Mouse (Mus musculus) liver, embryonic 15.5 days (tissue): Measurements from ENCODE around the gene Xpo6. TPM values are rescaled to one million over a fixed set of nuclear protein-coding genes. Genes with fewer than 3 reads are reported as not detected.
A peak's percentile ranks its signal among the peaks of the same experiment; 100 is the strongest.

Source experiments
- ATAC-seq: fragments of 200-750 bp; cut with Nextera tagmentation; 2 replicates; pipeline ENCODE4 v1.8.0; 2017; ENCODE audit warnings: moderate number of reproducible peaks, mild to moderate bottlenecking, moderate library complexity; ENCODE audit not compliant: insufficient read depth
- H3K27ac ChIP-seq: fragments of 300-500 bp; sonication (generic); replicated peaks from 2 replicates; pipeline ENCODE4 v1.5.1; 2015; ENCODE audit warnings: mild to moderate bottlenecking, inconsistent platforms
- H3K27me3 ChIP-seq: fragments of 300-500 bp; sonication (generic); 2 replicates; pipeline ENCODE4 v1.6.1; 2015; ENCODE audit warnings: mild to moderate bottlenecking, inconsistent platforms
- H3K36me3 ChIP-seq: fragments of 300-500 bp; sonication (generic); replicated peaks from 2 replicates; pipeline ENCODE4 v1.6.1; 2015; ENCODE audit warnings: moderate library complexity, mild to moderate bottlenecking, inconsistent platforms
- H3K4me1 ChIP-seq: fragments of 300-500 bp; sonication (generic); replicated peaks from 2 replicates; pipeline ENCODE4 v1.6.1; 2015; ENCODE audit warnings: inconsistent platforms
- H3K4me2 ChIP-seq: fragments of 300-500 bp; sonication (generic); 2 replicates; pipeline ENCODE4 v1.6.1; 2015; ENCODE audit warnings: moderate library complexity, mild to moderate bottlenecking, inconsistent platforms
- H3K4me3 ChIP-seq: fragments of 300-500 bp; sonication (generic); replicated peaks from 2 replicates; pipeline ENCODE4 v1.5.1; 2015; ENCODE audit warnings: mild to moderate bottlenecking, inconsistent platforms
- H3K9ac ChIP-seq: fragments of 300-500 bp; sonication (generic); 2 replicates; pipeline ENCODE4 v1.6.1; 2015; ENCODE audit warnings: moderate library complexity, mild to moderate bottlenecking, inconsistent platforms
- H3K9me3 ChIP-seq: fragments of 300-500 bp; sonication (generic); replicated peaks from 2 replicates; pipeline ENCODE4 v1.6.1; 2016; ENCODE audit warnings: inconsistent platforms
- WGBS: fragments of 180-500 bp; shearing (Covaris S2); methylation state at CpG from one replicate; pipeline ENCODE4 v1.1.7; 2015; ENCODE audit warnings: mixed read lengths; ENCODE audit not compliant: insufficient replicate concordance; 5-methylcytosine and 5-hydroxymethylcytosine counted together
- polyA plus RNA-seq: library from polyadenylated mRNA; unstranded; fragments of >200 nt; fragmentation: Nextera tagmentation; extraction: Ambion mirVana; gene quantifications from 2 replicates; pipeline ENCODE4 v1.2.1, GENCODE M21; 2015

The Xpo6 gene
- polyA plus RNA-seq, 1 experiment from 2014 or later = 16.3 TPM

DNA sequence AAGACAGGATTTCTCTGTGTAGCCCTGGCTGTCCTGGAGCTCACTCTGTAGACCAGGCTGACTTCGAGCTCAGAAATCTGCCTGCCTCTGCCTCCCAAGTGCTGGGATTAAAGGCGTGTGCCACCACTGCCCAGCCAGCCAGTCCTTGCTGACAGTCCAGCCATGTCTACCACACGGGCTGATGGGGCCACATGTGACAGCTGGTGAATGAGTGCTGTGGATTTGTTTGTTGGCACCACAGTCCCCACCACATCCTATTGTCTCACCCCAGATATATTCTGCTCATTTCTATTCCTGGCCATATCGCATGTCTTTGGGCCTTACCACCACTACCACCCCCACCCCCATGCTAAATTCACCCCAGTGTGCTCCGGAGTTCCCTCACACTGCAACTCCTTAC, 105.6 kb downstream of the Xpo6 start:
- H3K36me3 ChIP-seq = peaks cover 5% of the 10 kb centered on the region; the same call in 1 of the 2 replicates
- no peaks in the 10 kb centered on the region for H3K27me3 ChIP-seq
- 70% methylated on average over 5 of the region's 5 CpGs for WGBS
- no peaks in the 10 kb centered on the region for H3K4me1 ChIP-seq
- H3K9me3 ChIP-seq = no peaks in the 10 kb centered on the region
- H3K4me3 ChIP-seq = no peak overlapping the region
- H3K4me2 ChIP-seq = no peak overlapping the region
- no peak for ATAC-seq
- H3K27ac ChIP-seq = no peak overlapping the region
- no peak overlapping the region for H3K9ac ChIP-seq

DNA sequence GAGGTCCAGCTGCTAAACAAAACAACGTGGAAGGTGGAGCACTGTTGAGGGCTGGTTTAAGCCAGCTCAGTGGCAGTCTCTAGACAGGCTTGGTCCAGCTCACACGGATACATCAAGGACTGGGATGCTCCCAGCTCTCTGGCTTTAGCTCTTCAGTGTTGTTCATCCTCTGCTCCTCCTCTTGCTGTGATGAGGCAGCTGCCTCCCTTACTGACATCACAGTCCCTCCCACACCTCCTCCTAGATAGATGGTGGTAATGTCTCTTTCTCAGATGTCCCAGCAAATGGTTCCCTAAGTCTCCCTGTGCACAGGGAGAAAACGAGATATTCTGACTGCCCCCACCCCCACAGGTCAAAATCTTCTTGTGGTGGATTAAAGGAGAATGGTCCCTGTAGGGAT, 107.1 kb downstream of the Xpo6 start:
- no peaks in the 10 kb centered on the region for H3K9me3 ChIP-seq
- no peaks in the 10 kb centered on the region for H3K27me3 ChIP-seq
- no peaks in the 10 kb centered on the region for H3K4me1 ChIP-seq
- H3K9ac ChIP-seq = no peak overlapping the region
- H3K4me3 ChIP-seq = no peak overlapping the region
- no peak overlapping the region for H3K27ac ChIP-seq
- H3K36me3 ChIP-seq = no peaks in the 10 kb centered on the region
- ATAC-seq = no peak
- WGBS = 34% methylated on average over 3 of the region's 3 CpGs
- no peak overlapping the region for H3K4me2 ChIP-seq

DNA sequence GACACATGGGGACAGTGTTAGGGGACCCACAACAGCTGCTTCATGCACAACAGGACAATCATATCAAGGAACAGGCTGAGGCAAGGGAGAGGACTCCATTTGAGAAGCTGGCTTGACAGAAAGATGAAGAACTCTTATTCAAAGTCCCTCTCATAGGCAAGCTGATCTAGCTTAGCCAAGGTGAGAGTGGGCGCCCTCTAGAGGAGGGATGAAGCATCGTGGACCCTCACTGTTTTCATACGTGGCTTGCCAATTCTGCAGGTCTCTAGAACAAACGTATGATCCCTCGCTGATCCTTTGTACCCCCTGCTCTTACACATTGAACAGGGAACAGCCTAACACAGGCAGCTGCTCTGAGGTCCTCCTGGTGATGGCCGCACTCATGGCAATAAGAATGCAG, 110.5 kb downstream of the Xpo6 start:
- Histone ChIP-seq H3K36me3 (no peaks in the 10 kb centered on the region), H3K27me3 (peaks cover 31% of the 10 kb centered on the region), H3K9ac (no peak overlapping the region), H3K27ac (no peak overlapping the region), H3K4me3 (no peak overlapping the region), H3K4me1 (no peaks in the 10 kb centered on the region), H3K4me2 (no peak overlapping the region), H3K9me3 (no peaks in the 10 kb centered on the region)
- WGBS = 17% methylated on average over 6 of the region's 6 CpGs
- no peak for ATAC-seq

DNA sequence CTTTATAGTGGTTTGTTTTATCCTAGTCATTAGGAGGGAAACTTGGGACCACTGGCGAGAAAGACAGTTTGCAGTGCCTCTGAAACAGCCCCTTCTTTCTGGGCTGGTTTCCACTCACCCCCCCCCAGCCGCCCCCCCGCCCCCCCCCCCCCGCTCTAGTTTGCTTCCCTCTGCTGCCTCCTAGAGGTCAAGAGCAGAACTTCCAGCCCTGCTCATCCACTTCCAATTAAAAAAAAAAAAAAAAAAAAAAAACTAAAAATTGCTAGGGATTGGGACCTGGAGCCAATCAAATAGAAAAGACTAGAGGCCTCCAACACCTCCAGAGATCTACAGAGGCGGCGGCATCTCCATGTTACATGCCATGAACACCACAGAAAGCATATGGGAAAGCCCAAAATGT, 112.1 kb downstream of the Xpo6 start:
- no peaks in the 10 kb centered on the region for H3K36me3 ChIP-seq
- H3K4me1 ChIP-seq = no peaks in the 10 kb centered on the region
- no peak overlapping the region for H3K4me3 ChIP-seq
- WGBS = 12% methylated on average over 6 of the region's 6 CpGs
- no peak overlapping the region for H3K4me2 ChIP-seq
- ATAC-seq = no peak
- H3K27ac ChIP-seq = no peak overlapping the region
- H3K27me3 ChIP-seq = peaks cover 47% of the 10 kb centered on the region
- no peak overlapping the region for H3K9ac ChIP-seq
- H3K9me3 ChIP-seq = no peaks in the 10 kb centered on the region

DNA sequence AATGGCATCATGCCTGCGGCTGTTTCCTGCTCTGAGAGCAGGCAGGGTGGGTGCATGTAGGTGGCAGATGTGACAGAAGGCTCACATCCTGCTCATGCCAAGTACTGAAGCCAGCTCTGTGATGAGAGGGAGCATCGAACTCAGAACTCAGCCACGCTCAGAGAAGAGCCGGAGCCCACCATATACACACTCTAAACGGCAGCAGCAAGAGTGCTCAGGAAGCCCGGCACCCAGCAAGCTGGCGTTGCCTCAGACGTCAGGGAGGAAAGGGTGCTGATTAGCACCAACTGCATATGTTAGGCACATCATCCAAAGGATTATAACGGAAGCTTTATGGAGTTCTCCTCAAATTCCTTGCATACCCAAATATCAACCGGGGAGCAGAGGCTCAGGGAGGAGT, 112.7 kb downstream of the Xpo6 start:
- H3K36me3 ChIP-seq = no peaks in the 10 kb centered on the region
- H3K4me1 ChIP-seq = no peaks in the 10 kb centered on the region
- WGBS = 54% methylated on average over 10 of the region's 10 CpGs
- H3K9ac ChIP-seq = no peak overlapping the region
- peaks cover 53% of the 10 kb centered on the region for H3K27me3 ChIP-seq
- ATAC-seq = no peak
- H3K27ac ChIP-seq = no peak overlapping the region
- no peaks in the 10 kb centered on the region for H3K9me3 ChIP-seq
- H3K4me2 ChIP-seq = no peak overlapping the region
- no peak overlapping the region for H3K4me3 ChIP-seq

DNA sequence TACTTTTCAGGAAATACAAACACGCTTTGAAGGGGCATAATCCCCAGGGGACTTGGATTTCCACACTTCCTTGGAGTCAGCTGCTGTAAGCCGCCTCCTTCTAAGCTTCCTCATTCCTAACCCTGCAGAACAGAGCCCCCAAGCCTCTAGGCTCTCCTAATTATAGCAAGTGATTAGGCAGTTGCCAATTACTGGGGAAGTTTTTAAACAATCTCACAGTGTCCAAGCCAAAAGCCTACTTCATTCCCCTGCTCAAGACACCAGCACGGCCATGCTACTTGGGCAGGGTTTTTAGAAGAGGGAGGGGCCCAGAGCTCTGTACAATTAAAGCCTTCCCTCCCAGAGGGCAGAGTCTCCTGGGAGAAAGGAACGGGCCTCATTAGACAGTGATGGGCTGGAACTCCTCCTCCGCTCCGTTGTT, 114.0 kb downstream of the Xpo6 start:
- 39% methylated on average over 6 of the region's 6 CpGs for WGBS
- H3K4me1 ChIP-seq = no peaks in the 10 kb centered on the region
- no peaks in the 10 kb centered on the region for H3K36me3 ChIP-seq
- no peak overlapping the region for H3K4me2 ChIP-seq
- no peaks in the 10 kb centered on the region for H3K9me3 ChIP-seq
- 0 out of 2 replicates have a peak, but pooled peaks have one; percentile 7 for ATAC-seq
- H3K27me3 ChIP-seq = peaks cover 66% of the 10 kb centered on the region
- no peak overlapping the region for H3K4me3 ChIP-seq
- H3K27ac ChIP-seq = no peak overlapping the region
- H3K9ac ChIP-seq = no peak overlapping the region

DNA sequence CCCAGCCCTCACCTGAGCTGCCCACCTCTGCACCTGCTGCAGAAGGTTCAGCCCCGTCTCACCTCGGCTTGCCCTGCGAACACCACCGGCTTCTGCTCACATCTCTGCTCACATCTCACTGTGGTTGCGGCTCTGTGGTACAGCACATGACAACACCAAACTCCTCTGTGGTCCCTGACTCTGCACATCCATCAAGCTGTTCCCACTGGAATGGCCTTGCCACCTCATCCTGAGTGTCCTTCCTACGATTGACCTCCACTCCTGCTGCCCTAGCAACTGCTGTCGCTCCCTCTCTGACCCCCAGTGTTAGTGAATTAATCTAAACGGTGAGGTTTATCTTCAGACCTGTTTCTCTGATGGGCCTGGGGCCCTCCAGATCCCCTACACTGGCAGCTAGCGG, 115.1 kb downstream of the Xpo6 start:
- Histone ChIP-seq H3K4me1 (no peaks in the 10 kb centered on the region), H3K4me3 (no peak overlapping the region), H3K27me3 (peaks cover 77% of the 10 kb centered on the region), H3K36me3 (no peaks in the 10 kb centered on the region), H3K4me2 (no peak overlapping the region), H3K9ac (no peak overlapping the region), H3K9me3 (no peaks in the 10 kb centered on the region), H3K27ac (no peak overlapping the region)
- WGBS = 77% methylated on average over 9 of the region's 9 CpGs
- ATAC-seq = no peak

DNA sequence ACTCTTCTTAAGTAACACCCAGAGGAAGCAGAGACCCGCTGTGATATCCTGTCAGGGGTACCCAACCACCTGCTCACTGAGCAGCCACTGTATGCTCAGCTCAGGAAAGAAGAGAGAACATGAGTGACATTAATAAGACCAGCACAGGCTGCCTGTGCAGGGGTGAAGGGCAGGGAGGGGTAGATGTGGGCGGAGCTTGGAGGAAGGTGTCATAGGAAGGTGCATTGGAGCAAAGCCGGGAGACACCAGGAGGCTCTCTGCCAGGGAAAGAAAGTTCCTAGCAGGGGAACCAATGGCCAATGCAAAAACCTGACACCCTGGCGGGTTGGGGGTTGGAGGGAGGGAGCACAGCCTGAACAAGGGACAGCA, 116.3 kb downstream of the Xpo6 start:
- no peaks in the 10 kb centered on the region for H3K36me3 ChIP-seq
- ATAC-seq = no peak
- no peaks in the 10 kb centered on the region for H3K9me3 ChIP-seq
- WGBS = 23% methylated on average over 4 of the region's 4 CpGs
- H3K27ac ChIP-seq = no peak overlapping the region
- H3K9ac ChIP-seq = no peak overlapping the region
- H3K4me2 ChIP-seq = no peak overlapping the region
- no peaks in the 10 kb centered on the region for H3K4me1 ChIP-seq
- H3K27me3 ChIP-seq = peaks cover 88% of the 10 kb centered on the region
- no peak overlapping the region for H3K4me3 ChIP-seq

DNA sequence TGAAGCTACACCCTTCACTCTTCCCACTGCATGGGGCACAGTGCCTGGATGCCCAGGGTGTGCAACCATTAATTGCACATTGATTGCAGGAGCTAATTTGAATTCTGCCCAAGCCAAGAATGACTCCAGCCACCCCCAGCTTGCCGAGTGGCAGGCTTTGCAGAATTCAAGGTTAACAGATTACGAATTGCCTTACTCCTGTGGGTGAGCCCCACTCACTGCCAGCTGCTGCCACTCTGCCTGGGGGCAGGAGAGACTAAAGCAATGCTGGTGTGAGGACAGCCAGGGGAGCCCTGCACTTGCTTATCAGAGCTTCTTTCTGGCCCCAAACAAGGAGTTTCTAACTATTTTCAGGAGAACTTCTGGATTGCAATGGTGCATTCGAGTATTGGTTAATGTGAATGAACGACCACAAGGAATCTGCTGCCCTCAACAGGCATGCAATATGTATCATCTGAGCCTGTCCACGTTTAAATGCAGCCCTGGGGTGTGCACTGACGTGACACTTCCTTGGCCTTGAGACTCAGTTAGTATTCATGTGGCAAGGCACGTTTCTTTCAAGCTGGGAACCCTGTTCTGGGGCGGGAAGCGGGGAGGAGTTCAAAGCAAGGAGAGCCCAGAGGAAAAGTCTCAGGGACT, 116.8 kb downstream of the Xpo6 start:
- Histone ChIP-seq H3K4me3 (no peak overlapping the region), H3K4me1 (no peaks in the 10 kb centered on the region), H3K9ac (no peak overlapping the region), H3K36me3 (no peaks in the 10 kb centered on the region), H3K27me3 (peaks cover 93% of the 10 kb centered on the region), H3K27ac (no peak overlapping the region), H3K4me2 (no peak overlapping the region), H3K9me3 (no peaks in the 10 kb centered on the region)
- no peak for ATAC-seq
- WGBS = 13% methylated on average over 9 of the region's 9 CpGs

DNA sequence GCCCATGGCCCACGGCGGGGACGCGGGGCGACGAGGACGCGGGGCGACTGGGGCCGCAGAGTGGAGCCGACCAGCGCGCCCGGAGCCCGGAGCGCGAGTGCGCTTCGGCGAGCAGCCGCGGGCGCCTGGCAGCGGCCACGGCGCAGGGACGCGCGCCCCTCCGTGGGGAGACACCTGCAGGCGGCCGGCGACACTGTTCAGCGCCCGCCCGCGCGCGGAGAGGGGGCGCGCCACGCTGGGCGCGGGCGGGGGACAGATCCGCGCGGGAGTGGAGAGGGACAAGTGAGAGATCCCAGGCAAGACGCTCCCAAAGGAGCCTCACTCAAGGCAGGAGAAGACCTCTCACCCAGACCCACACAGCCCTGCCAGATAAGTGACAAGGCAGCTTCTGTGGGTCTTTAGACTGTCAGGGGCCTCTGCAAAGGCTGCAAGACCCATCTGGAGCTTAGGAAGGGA, 118.0 kb downstream of the Xpo6 start, which contains the start of gene Gsg1l:
Gsg1l (minus strand) TSS at position 126 of the 456 bp plus-strand sequence.
- H3K27ac ChIP-seq = no peak within 1 kb of the TSS
- peak within 1 kb of the TSS; percentile 51 for H3K4me2 ChIP-seq
- H3K4me3 ChIP-seq = peak within 1 kb of the TSS; percentile 28
- H3K4me1 ChIP-seq = no peaks in the 10 kb centered on the region
- H3K36me3 ChIP-seq = no peaks in the 10 kb centered on the region
- H3K9ac ChIP-seq = no peak within 1 kb of the TSS
- 3% methylated on average over 49 of the region's 49 CpGs for WGBS
- peaks cover 97% of the 10 kb centered on the region for H3K27me3 ChIP-seq
- no peaks in the 10 kb centered on the region for H3K9me3 ChIP-seq
- ATAC-seq = no peak

DNA sequence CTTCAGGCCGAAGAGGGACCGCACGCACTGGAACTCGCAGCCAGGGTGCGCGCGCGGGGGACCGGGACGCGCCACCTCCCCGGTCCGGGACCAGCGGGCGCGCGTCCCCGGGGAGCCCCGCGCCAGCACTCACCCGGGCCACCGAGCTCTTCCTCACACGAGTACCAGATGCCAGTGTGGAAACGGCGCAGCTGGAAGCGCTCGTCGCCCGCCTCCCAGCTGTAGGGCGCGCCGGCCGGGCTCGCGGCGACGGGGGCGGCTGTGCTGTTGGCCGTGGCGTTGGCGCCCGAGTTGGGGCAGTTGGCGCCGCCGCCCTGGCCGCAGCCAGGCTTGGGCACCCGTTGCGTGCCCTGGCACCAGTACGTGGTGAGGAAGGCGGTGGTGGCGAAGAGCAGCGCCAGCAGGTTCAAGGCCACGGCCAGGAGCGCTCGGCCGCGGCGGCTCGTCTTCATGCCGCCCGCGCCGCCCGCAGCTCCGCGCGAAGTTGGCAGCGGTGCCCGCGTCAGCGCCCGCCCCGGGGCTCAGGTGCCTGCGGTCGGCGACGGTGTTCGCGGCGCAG, 118.5 kb downstream of the Xpo6 start:
- Histone ChIP-seq H3K36me3 (no peaks in the 10 kb centered on the region), H3K9me3 (no peaks in the 10 kb centered on the region), H3K9ac (no peak overlapping the region), H3K4me1 (no peaks in the 10 kb centered on the region), H3K4me2 (peak overlapping the region; percentile 51), H3K4me3 (peak overlapping the region; percentile 28), H3K27me3 (peaks cover 94% of the 10 kb centered on the region), H3K27ac (no peak overlapping the region)
- ATAC-seq = no peak
- 1% methylated on average over 80 of the region's 80 CpGs for WGBS
